Mouse (Mus musculus): ENCODE data around the gene Rhbg.
A peak's percentile ranks its signal among the peaks of the same experiment; 100 is the strongest.

Gene Rhbg

GRCm38 (mm10) chr3:88228906-88229305 lies 25.6 kb downstream of the Rhbg start:
- no peak for DNase-seq (ENCODE audit: low spot score)

DNA sequence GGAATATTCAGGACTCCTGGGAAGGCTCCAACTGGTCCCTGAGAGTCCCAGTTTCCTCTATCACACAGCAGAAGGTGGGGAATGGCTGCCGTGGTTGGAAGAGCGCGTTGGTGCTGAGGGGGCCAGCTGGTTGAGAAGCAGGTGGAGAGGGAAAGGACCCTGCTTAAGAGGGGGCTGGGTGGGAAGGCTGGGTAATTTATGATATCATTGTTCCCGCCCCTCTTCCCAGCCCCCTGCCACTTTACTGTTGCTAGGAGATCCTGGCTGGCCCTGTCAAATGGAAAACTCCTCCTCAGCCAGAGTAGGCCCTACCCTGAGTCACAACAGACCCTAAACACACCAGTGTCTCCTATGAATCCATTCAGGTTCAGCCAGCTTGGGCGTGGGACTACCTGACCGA lies 26.5 kb downstream of the Rhbg start:
- DNase-seq (ENCODE audit: low spot score) = no peak

GRCm38 (mm10) chr3:88227260-88227659 lies 27.2 kb downstream of the Rhbg start:
- DNase-seq (ENCODE audit: low spot score) = no peak

DNA sequence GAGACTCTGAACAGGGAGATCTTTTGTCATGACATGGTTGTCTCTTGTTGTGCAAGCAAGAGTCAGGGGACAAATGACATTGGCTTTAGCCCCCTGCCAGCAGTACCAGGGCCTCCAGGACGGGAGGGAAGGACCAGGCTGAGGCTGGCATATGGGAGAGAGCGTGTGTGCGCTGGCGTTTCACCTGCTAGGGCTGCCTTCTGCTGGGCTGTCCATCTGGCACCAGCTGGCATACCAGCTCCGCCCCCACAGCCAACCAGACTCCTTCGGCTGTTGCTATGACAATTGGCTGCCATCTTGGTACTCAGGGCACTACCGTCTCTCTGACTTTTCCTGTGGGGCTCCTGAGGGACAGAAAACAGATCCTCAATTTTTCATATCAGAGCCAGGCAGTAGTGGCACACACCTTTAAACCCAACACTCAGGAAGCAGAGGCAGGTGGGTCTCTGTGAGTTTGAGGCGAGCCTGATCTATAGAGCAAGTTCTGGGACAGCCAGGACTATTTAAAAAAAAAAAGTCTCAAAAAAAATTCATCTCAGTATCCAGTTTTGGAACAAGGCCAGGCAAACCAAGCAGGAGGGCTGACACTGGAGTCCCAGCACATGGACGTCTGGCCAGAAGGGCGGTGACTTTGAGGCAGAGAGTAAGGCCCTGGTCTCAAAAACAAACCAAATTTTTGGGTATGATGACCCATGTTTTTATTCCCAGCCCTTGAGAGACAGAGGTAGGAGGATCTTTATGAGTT lies 28.2 kb downstream of the Rhbg start:
- no peak for DNase-seq (ENCODE audit: low spot score)

DNA sequence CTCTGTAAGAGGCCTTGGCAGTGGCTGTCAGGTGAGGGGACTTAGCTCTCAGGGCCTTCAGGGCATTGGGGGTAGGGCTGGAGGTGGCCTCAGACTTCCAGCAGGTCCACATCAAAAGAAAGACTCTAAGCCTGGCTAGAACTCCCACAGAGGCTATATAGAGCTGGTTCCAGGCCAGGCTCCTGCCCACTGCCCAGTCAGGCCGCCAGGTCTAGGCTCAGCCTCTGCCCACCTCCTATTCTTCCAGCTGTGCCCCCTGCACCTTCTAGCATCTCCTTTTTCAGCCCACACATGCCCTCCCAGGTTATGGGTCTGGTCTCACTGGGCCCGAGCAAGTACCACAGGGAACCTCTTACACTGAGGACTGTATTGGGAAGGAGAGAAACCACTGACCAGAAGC lies 29.6 kb downstream of the Rhbg start:
- DNase-seq (ENCODE audit: low spot score) = no peak

DNA sequence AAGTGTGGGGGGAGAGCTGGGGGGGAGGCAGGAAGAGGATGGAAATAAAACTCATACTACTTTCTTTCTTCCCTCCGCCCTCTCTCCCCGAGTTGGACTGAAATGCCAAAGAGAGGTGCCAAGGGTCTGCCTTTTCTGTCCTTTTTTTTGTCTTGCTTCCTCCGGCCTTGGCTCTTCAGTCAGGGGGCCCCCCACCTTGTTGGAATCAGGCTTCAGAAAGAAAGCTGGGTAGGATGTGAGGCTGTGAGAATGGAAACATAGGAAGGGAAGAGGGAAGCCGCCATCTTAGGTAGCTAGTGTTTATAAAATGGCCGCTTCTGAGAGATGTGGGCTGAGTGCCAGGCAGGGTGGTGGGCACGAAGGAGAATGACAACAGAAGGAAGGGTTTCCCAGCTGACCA lies 32.1 kb downstream of the Rhbg start:
- no peak for DNase-seq (ENCODE audit: low spot score)

DNA sequence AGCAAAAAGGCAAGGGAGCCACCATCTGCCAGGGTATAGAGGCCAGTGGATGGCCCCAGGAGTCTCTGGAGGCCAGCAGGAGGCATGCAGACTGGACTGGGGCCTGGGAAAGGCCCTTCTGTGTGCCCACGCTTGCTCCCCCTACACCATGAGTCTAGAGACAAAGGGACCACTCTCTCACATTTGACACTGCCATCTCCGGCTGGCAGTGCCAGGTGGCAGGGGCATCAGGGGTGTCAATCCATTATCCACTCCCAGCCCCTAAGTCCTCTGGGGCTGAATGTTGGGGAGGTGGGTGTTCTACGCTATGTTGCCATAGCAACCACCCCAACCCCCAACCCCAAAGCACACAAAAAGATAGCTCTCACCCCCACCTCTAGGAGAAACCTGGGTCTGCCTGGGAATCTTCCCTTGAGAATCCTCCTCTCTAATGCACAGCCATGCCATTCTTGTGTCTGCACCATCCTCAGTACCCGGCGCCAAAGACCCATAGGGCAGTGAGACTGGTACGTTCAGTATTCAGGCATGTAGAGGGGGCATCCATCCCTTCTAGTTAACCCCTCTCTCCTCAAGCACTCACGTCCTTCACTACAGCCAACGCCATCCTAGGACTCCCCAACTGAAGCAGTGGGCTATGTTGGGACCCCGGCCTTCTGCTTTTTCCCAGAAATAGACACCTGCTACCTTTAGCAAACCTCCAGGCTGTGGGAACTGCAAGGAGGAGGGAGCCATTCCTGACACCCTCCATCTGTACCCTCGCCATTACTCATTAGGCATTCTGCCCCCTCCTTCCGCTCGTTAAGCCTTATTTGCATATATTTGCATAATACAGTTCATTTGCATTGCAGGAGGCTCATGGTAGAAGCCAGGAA lies 32.8 kb downstream of the Rhbg start:
- no peak for DNase-seq (ENCODE audit: low spot score)

DNA sequence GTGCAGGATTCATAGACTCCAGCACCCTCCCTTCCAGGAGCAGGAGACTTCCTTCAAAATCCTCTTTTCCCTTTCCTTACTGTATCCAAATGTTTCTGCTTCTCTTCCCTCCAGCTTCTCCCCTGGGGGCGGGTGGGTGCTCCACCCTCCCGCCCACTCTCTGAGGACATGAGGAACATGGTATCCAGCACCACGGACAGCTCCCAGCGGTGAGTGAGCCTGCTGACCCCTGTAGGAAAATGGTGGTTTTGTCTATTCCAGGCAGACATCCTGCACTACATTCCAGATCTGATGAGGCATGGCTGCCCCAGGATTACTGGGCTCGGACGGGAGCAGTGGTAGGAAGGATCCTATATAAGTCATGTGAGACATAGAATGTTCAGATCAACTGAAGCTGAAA lies 33.7 kb downstream of the Rhbg start:
- DNase-seq (ENCODE audit: low spot score) = peak; percentile 81

DNA sequence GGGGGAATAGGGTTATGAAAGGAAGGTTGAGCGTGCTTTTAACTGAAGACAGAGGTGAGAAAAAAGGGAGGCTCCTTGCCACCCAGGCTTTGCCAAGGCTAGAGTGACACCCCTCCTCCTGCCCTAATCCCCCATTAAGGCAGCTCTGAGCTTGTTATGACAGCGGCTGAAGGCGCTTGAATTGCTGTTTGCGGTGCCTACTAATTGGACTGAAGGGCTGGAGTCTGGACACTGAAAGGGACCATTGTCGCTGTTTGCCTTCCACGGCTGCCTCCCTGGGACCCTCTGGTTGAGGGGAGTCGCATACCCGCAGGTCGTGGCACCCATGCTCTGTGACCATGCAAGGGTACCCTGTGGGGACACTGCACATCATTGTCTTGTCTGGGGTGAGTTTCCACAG lies 34.6 kb downstream of the Rhbg start:
- no peak for DNase-seq (ENCODE audit: low spot score)

DNA sequence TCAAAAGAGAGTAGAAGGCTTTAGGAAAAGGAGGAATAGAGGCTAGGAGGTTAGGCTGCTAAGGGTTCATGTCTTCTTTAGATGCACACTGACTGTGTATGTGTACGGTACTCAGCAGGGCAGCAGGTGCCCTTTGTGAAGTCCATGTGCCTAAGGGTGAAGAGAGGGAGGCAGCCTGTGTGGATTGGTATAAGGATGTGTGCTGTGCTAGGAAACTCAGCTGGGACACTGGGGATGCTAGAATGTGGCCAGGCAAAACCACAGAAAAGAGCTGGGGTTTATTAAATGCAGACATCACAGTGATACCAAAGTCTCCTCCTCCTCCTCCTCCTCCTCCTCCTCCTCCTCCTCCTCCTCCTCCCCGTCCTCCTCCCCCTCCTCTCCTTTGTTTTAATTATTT lies 36.8 kb downstream of the Rhbg start:
- no peak for DNase-seq (ENCODE audit: low spot score)

DNA sequence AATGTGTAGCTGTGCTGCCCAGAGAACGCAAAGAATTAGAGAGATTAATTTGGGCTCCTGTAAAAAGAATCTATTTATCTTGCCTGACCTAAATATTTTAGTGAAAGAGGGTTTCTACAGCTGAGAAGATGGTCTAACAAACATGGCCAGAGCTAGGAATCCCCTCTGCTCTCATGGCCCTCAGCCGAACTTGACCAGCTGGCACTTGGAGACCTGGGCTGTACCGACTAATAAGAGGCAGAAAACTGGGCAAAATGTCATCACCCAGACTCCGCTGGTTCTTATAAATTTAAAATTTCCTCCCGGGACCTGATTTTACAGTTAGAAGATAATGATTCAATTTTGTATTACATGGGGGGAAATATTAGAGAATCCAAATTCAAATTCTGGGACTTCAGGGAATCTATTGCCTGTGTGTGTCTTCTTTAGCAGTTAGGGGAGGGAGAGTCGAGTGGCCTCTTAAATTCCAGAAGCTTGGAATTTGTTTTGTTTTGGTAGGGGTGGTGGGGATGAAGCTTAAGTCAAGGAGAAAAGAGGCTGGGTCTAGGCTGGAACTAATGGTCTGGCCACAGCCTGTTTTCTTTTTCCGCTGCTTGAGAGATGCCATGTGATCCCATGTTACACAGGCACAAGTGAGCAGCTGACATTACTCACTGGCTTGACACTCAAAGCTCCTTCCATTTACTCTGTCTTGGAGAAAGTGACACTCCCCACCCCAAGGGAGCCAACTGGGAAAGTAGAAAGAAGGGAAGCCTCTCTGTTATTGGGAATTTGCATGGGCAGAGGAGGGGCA lies 37.8 kb downstream of the Rhbg start:
- no peak for DNase-seq (ENCODE audit: low spot score)

DNA sequence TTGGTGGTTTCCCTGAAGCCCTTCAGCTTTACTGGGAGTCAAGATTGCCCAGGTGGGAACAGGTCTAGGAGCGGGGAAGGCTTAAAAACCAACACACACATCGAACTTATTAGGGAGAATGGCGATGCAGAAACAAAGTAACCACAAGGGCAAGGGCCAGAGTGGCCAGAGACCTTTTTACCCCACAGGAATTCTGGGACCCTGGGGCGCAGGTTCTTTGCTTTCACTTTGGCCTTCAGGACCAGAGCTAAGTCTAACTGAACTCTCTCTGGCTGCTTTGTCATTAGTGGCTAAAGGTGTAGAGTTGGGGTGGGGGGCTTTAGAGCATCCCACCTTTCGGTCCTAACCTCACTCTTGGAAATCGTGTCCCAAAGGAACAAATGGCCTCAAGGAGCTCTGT lies 38.4 kb downstream of the Rhbg start:
- no peak for DNase-seq (ENCODE audit: low spot score)

DNA sequence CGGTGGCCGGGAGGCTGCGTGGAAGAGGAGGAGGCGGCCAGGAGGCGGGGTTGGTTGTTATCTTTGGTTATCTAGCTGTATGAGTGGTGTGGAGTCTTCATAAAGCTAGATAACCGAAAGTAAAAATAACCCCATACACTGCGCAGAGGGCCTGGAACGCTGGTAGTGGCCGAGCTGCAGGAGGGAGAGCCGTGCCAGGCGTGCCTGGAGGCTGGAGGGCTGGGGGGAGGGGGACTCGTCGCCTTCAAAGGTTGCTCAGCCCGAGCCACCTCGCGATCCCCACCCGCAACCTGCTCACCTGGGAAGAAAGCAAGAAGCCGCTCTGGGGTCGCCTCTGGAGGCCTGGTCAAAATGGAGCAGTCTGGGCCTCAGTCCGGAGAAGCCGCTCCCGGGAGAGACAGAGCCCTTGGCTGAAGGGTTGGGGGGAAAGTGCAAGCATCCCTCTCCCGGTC lies 38.9 kb downstream of the Rhbg start:
- no peak for DNase-seq (ENCODE audit: low spot score)

DNA sequence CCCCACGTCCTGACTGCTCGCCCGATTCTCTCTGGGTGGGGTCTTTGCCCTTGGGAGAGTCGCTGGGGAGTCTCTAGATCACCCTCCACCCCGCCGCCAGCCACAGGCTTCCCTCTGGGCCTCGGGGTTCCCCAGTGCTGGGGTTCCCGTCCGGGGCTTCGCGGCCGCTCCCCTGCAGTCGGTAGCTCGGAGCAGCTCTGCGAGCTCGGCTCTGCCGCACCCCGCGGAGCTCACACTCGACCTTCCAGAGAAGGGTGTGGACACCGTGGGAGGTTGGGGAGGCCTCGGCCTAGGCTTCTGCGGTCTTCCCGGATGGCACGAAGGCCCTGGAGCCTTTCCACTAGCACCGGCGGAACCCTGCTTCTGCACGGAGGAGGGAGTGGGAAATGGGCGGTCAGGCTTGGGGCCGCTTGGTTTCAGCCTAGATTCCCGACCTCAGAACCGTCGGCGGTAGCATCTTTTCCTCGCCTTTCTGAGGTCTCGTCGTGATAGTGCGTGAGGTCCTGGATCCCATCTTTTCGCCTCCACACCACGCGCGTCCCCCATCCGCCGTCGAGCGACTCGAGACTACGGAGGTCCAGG lies 39.4 kb downstream of the Rhbg start:
- no peak for DNase-seq (ENCODE audit: low spot score)

GRCm38 (mm10) chr3:88214197-88214938 lies 40.1 kb downstream of the Rhbg start:
- no peak for DNase-seq (ENCODE audit: low spot score)

DNA sequence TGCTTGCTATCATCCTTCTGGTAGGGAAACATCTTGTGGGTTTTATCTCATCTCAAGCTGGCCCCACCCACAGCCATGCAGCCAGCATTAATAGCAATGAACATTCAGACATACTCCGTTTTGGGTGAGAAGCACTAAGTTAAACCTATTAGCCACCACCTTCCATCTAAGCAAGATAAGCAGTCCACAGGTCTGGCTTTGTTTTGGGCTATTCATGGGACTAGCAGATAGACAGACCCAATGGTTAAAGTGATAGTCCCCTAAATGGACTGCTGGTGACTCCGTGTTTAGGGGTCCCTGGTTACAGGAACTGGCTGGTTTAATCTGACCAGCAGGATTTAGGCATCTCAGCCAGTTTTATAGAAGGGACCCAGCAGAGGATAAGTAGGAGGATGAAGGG lies 41.5 kb downstream of the Rhbg start:
- DNase-seq (ENCODE audit: low spot score) = no peak

DNA sequence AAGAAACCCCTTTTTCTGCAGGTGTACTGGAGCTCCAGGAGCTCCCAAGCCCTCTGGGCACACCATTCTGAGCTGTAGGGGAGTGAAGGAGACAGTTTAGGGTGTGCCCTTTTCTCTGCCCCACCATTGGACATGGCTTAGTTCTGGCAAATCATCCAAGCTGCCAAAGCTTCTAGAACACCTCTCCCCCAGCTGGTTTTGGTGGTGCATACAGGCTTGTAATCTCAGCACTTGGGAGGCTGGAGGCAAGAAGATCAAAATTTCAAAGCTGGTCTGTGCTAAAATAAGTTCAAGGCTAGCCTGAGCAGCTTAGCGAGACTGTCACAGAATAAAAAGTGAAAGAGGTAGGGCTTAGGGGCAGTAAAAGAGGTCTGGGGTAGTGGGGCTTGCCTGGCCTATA lies 42.2 kb downstream of the Rhbg start:
- no peak for DNase-seq (ENCODE audit: low spot score)

GRCm38 (mm10) chr3:88210918-88211317 lies 43.6 kb downstream of the Rhbg start:
- DNase-seq (ENCODE audit: low spot score) = no peak

GRCm38 (mm10) chr3:88210121-88210520 lies 44.4 kb downstream of the Rhbg start:
- no peak for DNase-seq (ENCODE audit: low spot score)

- no peak for DNase-seq (ENCODE audit: low spot score)
Observed at GRCm38 (mm10) chr3:88209306-88209705, 45.2 kb downstream of the Rhbg start.

DNA sequence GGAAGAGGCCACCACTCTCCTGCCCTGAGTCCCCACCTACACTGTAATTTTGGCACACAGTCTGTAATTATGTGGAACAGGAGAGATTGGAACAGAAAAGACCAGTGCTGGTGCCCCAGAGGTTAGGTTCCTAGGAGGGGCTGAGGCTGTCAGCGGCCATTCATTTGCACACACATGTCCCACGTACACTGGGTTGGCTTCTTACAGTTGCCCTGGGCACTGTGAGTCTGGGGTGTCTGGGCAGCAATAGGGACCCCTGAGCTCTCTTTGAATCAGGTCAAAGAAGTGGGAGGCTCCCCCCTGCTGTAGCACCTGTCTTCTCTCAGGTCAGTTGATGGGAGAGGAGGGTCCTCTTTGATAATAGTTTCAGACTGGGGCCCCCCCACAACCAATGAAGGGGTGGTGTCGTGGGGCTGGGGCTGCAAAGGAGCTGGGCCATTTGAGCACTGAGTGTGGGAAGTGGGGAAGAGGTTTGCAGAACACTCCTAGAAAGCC lies 46.2 kb downstream of the Rhbg start:
- DNase-seq (ENCODE audit: low spot score) = no peak

Measured in urinary bladder, postnatal 14 days (tissue).